ENCODE assay signal across 9 mouse cellular contexts in genomic region chr2:84662866-84663265, GRCm38 (mm10). TPM values are rescaled to one million over a fixed set of nuclear protein-coding genes. Genes with fewer than 3 reads are reported as not detected.
DNase-seq lines count a peak whose midpoint lies in the region; ATAC-seq and TF ChIP-seq lines count a peak whose summit lies in the region.
"Had no signal": no experiment of that assay in that cellular context is flagged by ENCODE, and none has a peak within 500 bp of the region (broad histone marks: within the 10 kb centered on the region; RNA-seq: fewer than 3 reads in every experiment).

No protein-coding gene starts in this region.

- H3K36me3 ChIP-seq in midbrain, embryonic 12.5 days = no peaks in the 10 kb centered on the region
- H3K36me3 ChIP-seq in midbrain, embryonic 15.5 days (replicated peaks) = no peaks in the 10 kb centered on the region
- H3K36me3 ChIP-seq in liver, embryonic 14.5 days (replicated peaks; ENCODE audit: control insufficient read depth, insufficient read depth, low read depth) = no peaks in the 10 kb centered on the region
- H3K36me3 ChIP-seq: hindbrain, embryonic 15.5 days had no signal

- peak; percentile 28 to 38 for DNase-seq in cerebellum, postnatal 36 days
- DNase-seq in cerebellum, adult 11 months = no peak
- DNase-seq in liver, embryonic 14.5 days (ENCODE audit: low read depth in 3 of 3, low spot score in 3 of 3) = peak in 1 of 3 experiments; percentile 60
- DNase-seq in spleen, postnatal 36 days (ENCODE audit: low spot score in 2 of 2) = peak; percentile 47 to 58
- DNase-seq in right cerebral cortex, postnatal 25 days = no peak

- WGBS in midbrain, embryonic 12.5 days = 22% methylated on average over 2 of the region's 2 CpGs
- 24% methylated on average over 2 of the region's 2 CpGs for WGBS in midbrain, embryonic 15.5 days
- WGBS in liver, embryonic 14.5 days (ENCODE audit: insufficient replicate concordance) = 23% methylated on average over 2 of the region's 2 CpGs

- no peak overlapping the region for H3K27ac ChIP-seq in midbrain, embryonic 12.5 days (replicated peaks)
- no peak overlapping the region for H3K27ac ChIP-seq in midbrain, embryonic 15.5 days
- no peak overlapping the region for H3K27ac ChIP-seq in cortical plate, adult 2 months (ENCODE audit: insufficient read depth, low read length)
- no peak overlapping the region for H3K27ac ChIP-seq in liver, embryonic 14.5 days
- H3K27ac ChIP-seq: hindbrain, embryonic 15.5 days had no signal

- 0 out of 2 replicates have a peak, but pooled peaks cover 3% of the 10 kb centered on the region for H3K9me3 ChIP-seq in midbrain, embryonic 12.5 days
- H3K9me3 ChIP-seq in midbrain, embryonic 15.5 days = no peaks in the 10 kb centered on the region
- no peaks in the 10 kb centered on the region for H3K9me3 ChIP-seq in liver, embryonic 14.5 days (ENCODE audit: control insufficient read depth, low read length)
- H3K9me3 ChIP-seq: hindbrain, embryonic 15.5 days had no signal

- H3K9ac ChIP-seq in midbrain, embryonic 12.5 days (replicated peaks) = no peak overlapping the region
- no peak overlapping the region for H3K9ac ChIP-seq in midbrain, embryonic 15.5 days
- H3K9ac ChIP-seq in liver, embryonic 14.5 days (replicated peaks) = no peak overlapping the region
- H3K9ac ChIP-seq: hindbrain, embryonic 15.5 days had no signal

- no peak overlapping the region for H3K4me3 ChIP-seq in midbrain, embryonic 12.5 days
- H3K4me3 ChIP-seq in midbrain, embryonic 15.5 days = no peak overlapping the region
- no peak overlapping the region for H3K4me3 ChIP-seq in cortical plate, adult 2 months (ENCODE audit: insufficient read depth, low read length)
- H3K4me3 ChIP-seq in liver, embryonic 14.5 days (ENCODE audit: insufficient read depth in 1 of 2, low read depth in 2 of 2, low read length in 2 of 2) = no peak overlapping the region
- H3K4me3 ChIP-seq: hindbrain, embryonic 15.5 days had no signal

- no peaks in the 10 kb centered on the region for H3K4me1 ChIP-seq in midbrain, embryonic 12.5 days
- no peaks in the 10 kb centered on the region for H3K4me1 ChIP-seq in midbrain, embryonic 15.5 days
- H3K4me1 ChIP-seq in cortical plate, adult 2 months (ENCODE audit: control insufficient read depth, insufficient read depth, low read length) = no peaks in the 10 kb centered on the region
- H3K4me1 ChIP-seq in liver, embryonic 14.5 days (replicated peaks; ENCODE audit: control insufficient read depth in 2 of 2, insufficient read depth in 2 of 2, low read length in 1 of 2) = no peaks in the 10 kb centered on the region
- H3K4me1 ChIP-seq: hindbrain, embryonic 15.5 days had no signal

- no peak for TF ChIP-seq POLR2A in cortical plate, adult 2 months (IDR thresholded peaks at IDR 0.05; ENCODE audit: extremely low read depth, insufficient read depth, low read length)

- no peak for TF ChIP-seq EP300 in liver, embryonic 14.5 days (IDR thresholded peaks at IDR 0.05; ENCODE audit: low read depth)

- TF ChIP-seq CTCF in cortical plate, adult 2 months (IDR thresholded peaks at IDR 0.05; ENCODE audit: extremely low read depth, insufficient read depth, low read length) = peak; percentile 18; the same call in 1 of the 2 replicates
- TF ChIP-seq CTCF in liver, embryonic 14.5 days (IDR thresholded peaks at IDR 0.05; ENCODE audit: low read depth) = peak; percentile 72

- ATAC-seq in midbrain, embryonic 12.5 days (ENCODE audit: low FRiP score, low read depth) = peak; percentile 42; the same call in 1 of the 2 replicates
- no peak for ATAC-seq in midbrain, embryonic 15.5 days (replicated peaks)
- ATAC-seq in liver, embryonic 14.5 days (ENCODE audit: insufficient read depth) = no peak

- H3K4me2 ChIP-seq in midbrain, embryonic 12.5 days (replicated peaks) = no peak overlapping the region
- no peak overlapping the region for H3K4me2 ChIP-seq in midbrain, embryonic 15.5 days
- no peak overlapping the region for H3K4me2 ChIP-seq in liver, embryonic 14.5 days (ENCODE audit: low read depth)
- H3K4me2 ChIP-seq: hindbrain, embryonic 15.5 days had no signal

- H3K27me3 ChIP-seq in midbrain, embryonic 12.5 days = no peaks in the 10 kb centered on the region
- no peaks in the 10 kb centered on the region for H3K27me3 ChIP-seq in midbrain, embryonic 15.5 days (replicated peaks)
- no peaks in the 10 kb centered on the region for H3K27me3 ChIP-seq in liver, embryonic 14.5 days (ENCODE audit: control insufficient read depth, insufficient read depth, low read length)
- H3K27me3 ChIP-seq: hindbrain, embryonic 15.5 days had no signal

RNA-seq across cellular contexts. Expression of gene Btbd18, which starts 4.0 kb away (rescaled TPM):
- 0.26 and 0.31 TPM in 2 replicates for polyA plus RNA-seq in midbrain, embryonic 12.5 days (2016; fragmentation: Nextera tagmentation; extraction: Ambion mirVana)
- polyA plus RNA-seq in midbrain, embryonic 15.5 days (2015; fragmentation: Nextera tagmentation; extraction: Ambion mirVana) = 0.14 and 0.19 TPM in 2 replicates
- polyA plus RNA-seq in cortical plate, adult 2 months (2012; rRNA removed) = not detected in 2 replicates
- not detected in 2 replicates for polyA plus RNA-seq in liver, embryonic 14.5 days (2012; rRNA removed)
- 0.05 TPM in 1 of 2 replicates, not detected in the other for polyA plus RNA-seq in liver, embryonic 14.5 days (2014; fragmentation: Nextera tagmentation; extraction: Ambion mirVana)

RNA-seq across cellular contexts. Expression of gene Selenoh, which starts 7.7 kb away (rescaled TPM):
- 367 and 374 TPM in 2 replicates for polyA plus RNA-seq in midbrain, embryonic 12.5 days (2016; fragmentation: Nextera tagmentation; extraction: Ambion mirVana)
- 168 and 174 TPM in 2 replicates for polyA plus RNA-seq in midbrain, embryonic 15.5 days (2015; fragmentation: Nextera tagmentation; extraction: Ambion mirVana)
- 50.4 and 53.7 TPM in 2 replicates for polyA plus RNA-seq in cortical plate, adult 2 months (2012; rRNA removed)
- 97.8 and 135 TPM in 2 replicates for polyA plus RNA-seq in liver, embryonic 14.5 days (2012; rRNA removed)
- 115 TPM in 2 replicates for polyA plus RNA-seq in liver, embryonic 14.5 days (2014; fragmentation: Nextera tagmentation; extraction: Ambion mirVana)

RNA-seq across cellular contexts. Expression of gene Ctnnd1, which starts 12.3 kb away (rescaled TPM):
- 47.4 and 47.7 TPM in 2 replicates for polyA plus RNA-seq in midbrain, embryonic 12.5 days (2016; fragmentation: Nextera tagmentation; extraction: Ambion mirVana)
- polyA plus RNA-seq in midbrain, embryonic 15.5 days (2015; fragmentation: Nextera tagmentation; extraction: Ambion mirVana) = 31.3 and 34.2 TPM in 2 replicates
- polyA plus RNA-seq in cortical plate, adult 2 months (2012; rRNA removed) = 42.1 and 42.6 TPM in 2 replicates
- 14.6 and 16.0 TPM in 2 replicates for polyA plus RNA-seq in liver, embryonic 14.5 days (2012; rRNA removed)
- 8.5 and 9.8 TPM in 2 replicates for polyA plus RNA-seq in liver, embryonic 14.5 days (2014; fragmentation: Nextera tagmentation; extraction: Ambion mirVana)

RNA-seq across cellular contexts. Expression of gene Gm28635, which starts 15.0 kb away (rescaled TPM):
- not detected in 2 replicates for polyA plus RNA-seq in midbrain, embryonic 12.5 days (2016; fragmentation: Nextera tagmentation; extraction: Ambion mirVana)
- not detected in 2 replicates for polyA plus RNA-seq in midbrain, embryonic 15.5 days (2015; fragmentation: Nextera tagmentation; extraction: Ambion mirVana)
- polyA plus RNA-seq in cortical plate, adult 2 months (2012; rRNA removed) = not detected in 2 replicates
- polyA plus RNA-seq in liver, embryonic 14.5 days (2012; rRNA removed) = 0.01 TPM in 1 of 2 replicates, not detected in the other
- not detected in 2 replicates for polyA plus RNA-seq in liver, embryonic 14.5 days (2014; fragmentation: Nextera tagmentation; extraction: Ambion mirVana)
- polyA plus RNA-seq: hindbrain, embryonic 15.5 days had no signal

RNA-seq across cellular contexts. Expression of gene Med19, which starts 15.3 kb away (rescaled TPM):
- polyA plus RNA-seq in midbrain, embryonic 12.5 days (2016; fragmentation: Nextera tagmentation; extraction: Ambion mirVana) = 51.8 and 54.8 TPM in 2 replicates
- polyA plus RNA-seq in midbrain, embryonic 15.5 days (2015; fragmentation: Nextera tagmentation; extraction: Ambion mirVana) = 49.5 and 50.1 TPM in 2 replicates
- 26.8 and 28.2 TPM in 2 replicates for polyA plus RNA-seq in cortical plate, adult 2 months (2012; rRNA removed)
- 9.6 and 12.3 TPM in 2 replicates for polyA plus RNA-seq in liver, embryonic 14.5 days (2012; rRNA removed)
- polyA plus RNA-seq in liver, embryonic 14.5 days (2014; fragmentation: Nextera tagmentation; extraction: Ambion mirVana) = 22.4 and 23.4 TPM in 2 replicates

Comparison
In these comparisons a context has a peak if more than half of its experiments do, and no peak if none do; other contexts are left out.
1. DNase-seq: peak in cerebellum, postnatal 36 days (2 of 2) and spleen, postnatal 36 days (2 of 2); none in cerebellum, adult 11 months (single experiment) and right cerebral cortex, postnatal 25 days (single experiment).